Mouse (Mus musculus) frontal cortex, adult (tissue): ENCODE measurements around the gene Hist1h1d.
A peak's percentile ranks its signal among the peaks of the same experiment; 100 is the strongest.
"Not testable (repeated sequence)": the region's sequence is repeated elsewhere in the genome, so short reads cannot be mapped to it uniquely, and the experiment has no call there.

Source experiments
- ATAC-seq: cut with Nextera tagmentation; 2 replicates; pipeline ENCODE4 v1.9.2; 2017; ENCODE audit warnings: mild to moderate bottlenecking, moderate library complexity, mixed read lengths; ENCODE audit not compliant: low TSS enrichment

The Hist1h1d gene

GRCm38 (mm10) chr13:23573034-23573897 lies 20.2 kb downstream of the Hist1h1d start:
- ATAC-seq, result not testable (repeated sequence)

- peak; percentile 93 for ATAC-seq
These were observed 20.9 kb downstream of the Hist1h1d start, which contains the start of the genes Hist1h2bf and Hist1h2ad for GRCm38 (mm10) chr13:23573898-23574524. Gene Hist1h2bf (minus strand): TSS chr13:23574196. Gene Hist1h2ad (plus strand): TSS chr13:23574381.

GRCm38 (mm10) chr13:23574546-23575170 lies 21.6 kb downstream of the Hist1h1d start:
- not testable (repeated sequence) for ATAC-seq

GRCm38 (mm10) chr13:23575271-23575851 lies 22.3 kb downstream of the Hist1h1d start, which contains the start of gene Hist1h3d:
Gene Hist1h3d (plus strand): TSS chr13:23575763.
- peak; percentile 71 for ATAC-seq

GRCm38 (mm10) chr13:23575864-23576313 lies 22.8 kb downstream of the Hist1h1d start:
- not testable (repeated sequence) for ATAC-seq

- ATAC-seq, result no peak
These were observed 23.4 kb downstream of the Hist1h1d start for GRCm38 (mm10) chr13:23576351-23576881.

GRCm38 (mm10) chr13:23576906-23577639 lies 24.0 kb downstream of the Hist1h1d start:
- no peak for ATAC-seq

GRCm38 (mm10) chr13:23577835-23578234 lies 24.8 kb downstream of the Hist1h1d start:
- no peak for ATAC-seq

- ATAC-seq, result peak; percentile 83
These were observed 28.6 kb downstream of the Hist1h1d start, which contains the start of gene Hist1h4d for GRCm38 (mm10) chr13:23581408-23582218. Gene Hist1h4d (plus strand): TSS chr13:23581598.

- no peak for ATAC-seq
These were observed 29.4 kb downstream of the Hist1h1d start for GRCm38 (mm10) chr13:23582219-23583056.

- ATAC-seq, result no peak
These were observed 30.5 kb downstream of the Hist1h1d start for GRCm38 (mm10) chr13:23583387-23584068.

GRCm38 (mm10) chr13:23584331-23584730 lies 31.3 kb downstream of the Hist1h1d start:
- ATAC-seq, result no peak

GRCm38 (mm10) chr13:23585029-23585441 lies 32.0 kb downstream of the Hist1h1d start:
- ATAC-seq, result peak; percentile 62

GRCm38 (mm10) chr13:23585442-23586098 lies 32.5 kb downstream of the Hist1h1d start:
- peak; percentile 91 for ATAC-seq

- no peak for ATAC-seq
These were observed 33.3 kb downstream of the Hist1h1d start for GRCm38 (mm10) chr13:23586099-23586939.

- ATAC-seq, result no peak
These were observed 33.8 kb downstream of the Hist1h1d start for GRCm38 (mm10) chr13:23586940-23587225.

- ATAC-seq, result no peak
These were observed 38.1 kb downstream of the Hist1h1d start for GRCm38 (mm10) chr13:23591206-23591605.
